Mouse (Mus musculus) ES-Bruce4 (cell line): Measurements from ENCODE around the gene Tat. TPM values are rescaled to one million over a fixed set of nuclear protein-coding genes. Genes with fewer than 3 reads are reported as not detected.

Experiments
- H3K27ac ChIP-seq: 2 replicates; pipeline ENCODE4 v1.5.1; 2012; ENCODE audit warnings: low read length, inconsistent platforms; ENCODE audit not compliant: insufficient read depth
- H3K27me3 ChIP-seq: 2 replicates; pipeline ENCODE4 v1.6.1; 2012; ENCODE audit warnings: mild to moderate bottlenecking, low read length, inconsistent platforms; ENCODE audit not compliant: control insufficient read depth, poor library complexity, insufficient read depth, severe bottlenecking
- H3K36me3 ChIP-seq: 2 replicates; pipeline ENCODE4 v1.6.1; 2012; ENCODE audit warnings: inconsistent platforms, mild to moderate bottlenecking, low read length, moderate library complexity; ENCODE audit not compliant: control insufficient read depth, poor library complexity, insufficient read depth, severe bottlenecking
- H3K4me1 ChIP-seq: one replicate; pipeline ENCODE4 v1.8.1; 2011; ENCODE audit warnings: low read length; ENCODE audit not compliant: control insufficient read depth, insufficient read depth
- H3K4me3 ChIP-seq: 2 replicates; pipeline ENCODE4 v1.5.1; 2011; ENCODE audit warnings: low read depth, mild to moderate bottlenecking, low read length
- H3K9ac ChIP-seq: 2 replicates; pipeline ENCODE4 v1.6.1; 2012; ENCODE audit warnings: low read depth, mild to moderate bottlenecking, inconsistent platforms; ENCODE audit not compliant: poor library complexity, severe bottlenecking
- H3K9me3 ChIP-seq: replicated peaks from 2 replicates; pipeline ENCODE4 v1.6.1; 2012; ENCODE audit warnings: mild to moderate bottlenecking, low read length, inconsistent platforms; ENCODE audit not compliant: control insufficient read depth, poor library complexity, insufficient read depth, severe bottlenecking
- CTCF ChIP-seq: IDR thresholded peaks from one replicate; pipeline ENCODE4 v1.8.1; 2011; ENCODE audit warnings: low read depth, low read length
- EP300 ChIP-seq: IDR thresholded peaks from 2 replicates; pipeline ENCODE4 v1.6.1; 2011; ENCODE audit warnings: low read depth, low read length; ENCODE audit not compliant: insufficient read depth
- POLR2A ChIP-seq: IDR thresholded peaks from one replicate; pipeline ENCODE4 v1.8.1; 2011; ENCODE audit warnings: low read length; ENCODE audit not compliant: insufficient read depth
- polyA plus RNA-seq: library from polyadenylated mRNA; stranded (reverse); fragments of >200 nt; gene quantifications from 2 replicates; pipeline ENCODE4 v1.2.4, GENCODE M21; 2011; ENCODE audit warnings: low read depth; ENCODE audit not compliant: missing spikeins, insufficient read depth, insufficient read length

Tat gene
- polyA plus RNA-seq, 1 experiment = not detected

DNA sequence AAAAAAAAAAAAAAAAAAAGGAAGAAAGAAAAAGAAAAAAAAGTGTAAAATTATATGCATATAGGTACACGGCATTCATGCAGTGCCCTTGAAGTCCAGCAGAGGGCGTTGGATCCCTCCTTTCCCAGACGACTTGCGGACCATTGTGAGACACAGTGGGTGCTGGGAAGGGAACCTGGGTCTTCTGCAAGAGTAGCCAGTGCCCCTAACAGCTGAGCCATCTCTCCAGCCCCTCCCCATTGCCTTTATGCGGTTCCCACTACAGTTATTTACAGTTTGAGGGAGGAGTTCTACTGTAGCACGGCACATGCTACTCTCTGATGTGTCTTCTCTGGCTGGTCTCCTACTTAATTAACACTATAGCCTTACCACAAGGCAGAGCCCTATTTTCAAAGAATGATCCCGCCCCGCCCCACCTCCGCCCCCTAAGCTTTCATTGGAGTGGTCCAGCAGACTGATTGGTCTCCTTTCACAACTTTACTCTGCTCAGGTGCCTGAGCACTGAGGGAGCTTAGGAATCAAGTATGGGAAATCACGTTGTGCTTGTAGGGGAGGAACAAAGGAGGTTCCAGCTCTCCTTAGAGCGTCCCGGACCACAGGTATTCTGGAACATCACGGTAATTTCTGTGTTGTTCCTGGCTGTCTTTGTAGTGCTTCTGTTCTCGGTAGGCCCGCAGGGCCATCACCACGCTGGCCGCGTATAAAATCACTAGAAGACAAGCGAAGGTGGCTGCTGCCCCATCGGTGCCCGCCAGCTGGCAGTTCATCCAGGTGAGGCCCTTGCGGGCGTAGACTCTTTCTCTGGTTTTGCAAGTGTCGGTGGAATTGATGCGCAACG, 42.6 kb upstream of the Tat start:
- H3K27ac ChIP-seq = no peak overlapping the region
- TF ChIP-seq POLR2A (no peak), CTCF (peak; percentile 84)
- H3K4me1 ChIP-seq = no peaks in the 10 kb centered on the region
- no peaks in the 10 kb centered on the region for H3K36me3 ChIP-seq
- no peaks in the 10 kb centered on the region for H3K9me3 ChIP-seq
- H3K27me3 ChIP-seq = peaks cover 2% of the 10 kb centered on the region; the same call in 1 of the 2 replicates
- peak overlapping the region; percentile 45 for H3K9ac ChIP-seq
- peak overlapping the region; percentile 54 for H3K4me3 ChIP-seq

DNA sequence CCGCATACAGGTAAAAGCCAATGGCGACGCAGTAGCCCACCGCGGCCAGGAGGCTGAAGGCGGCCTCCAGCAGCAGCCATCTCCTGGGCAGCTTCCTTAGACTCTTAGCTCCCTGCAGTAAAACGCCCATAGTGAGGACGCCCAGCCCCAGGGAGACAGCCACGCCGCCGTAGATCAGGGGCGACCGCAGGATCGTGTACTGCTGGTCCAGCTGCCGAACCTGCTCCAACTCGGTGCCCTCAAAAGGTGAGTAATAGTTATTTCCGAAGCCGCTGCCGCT, 42.0 kb upstream of the Tat start:
- no peaks in the 10 kb centered on the region for H3K9me3 ChIP-seq
- H3K27ac ChIP-seq = no peak overlapping the region
- H3K4me3 ChIP-seq = peak overlapping the region; percentile 54
- H3K4me1 ChIP-seq = no peaks in the 10 kb centered on the region
- TF ChIP-seq POLR2A (no peak), EP300 (no peak), CTCF (no peak)
- peak overlapping the region; percentile 45 for H3K9ac ChIP-seq
- peaks cover 2% of the 10 kb centered on the region; the same call in 1 of the 2 replicates for H3K27me3 ChIP-seq
- H3K36me3 ChIP-seq = no peaks in the 10 kb centered on the region

DNA sequence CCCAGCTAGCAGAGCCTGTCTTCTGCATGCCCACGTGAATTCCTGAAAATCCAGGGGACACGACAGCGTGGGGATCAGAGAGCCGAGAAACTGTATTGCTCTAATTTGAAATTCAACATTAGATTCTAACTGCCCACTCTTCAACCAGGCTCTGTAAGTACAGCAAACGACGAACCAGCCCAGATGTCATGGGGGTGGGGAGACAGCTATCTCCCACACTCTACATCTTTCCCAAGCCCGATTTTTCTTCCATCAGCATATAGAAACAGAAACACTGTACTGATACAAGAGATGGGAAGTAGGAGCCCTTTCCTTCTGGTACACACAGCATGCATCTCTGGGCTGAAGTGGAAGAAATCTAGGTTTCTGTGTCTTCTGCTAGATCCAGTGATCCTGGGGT, 38.1 kb upstream of the Tat start:
- Histone ChIP-seq H3K4me3 (no peak overlapping the region), H3K9ac (no peak overlapping the region), H3K36me3 (no peaks in the 10 kb centered on the region), H3K9me3 (no peaks in the 10 kb centered on the region), H3K27me3 (peaks cover 2% of the 10 kb centered on the region; the same call in 1 of the 2 replicates), H3K4me1 (peaks cover 2% of the 10 kb centered on the region), H3K27ac (no peak overlapping the region)
- TF ChIP-seq EP300 = no peak
- TF ChIP-seq CTCF = no peak
- TF ChIP-seq POLR2A = no peak

DNA sequence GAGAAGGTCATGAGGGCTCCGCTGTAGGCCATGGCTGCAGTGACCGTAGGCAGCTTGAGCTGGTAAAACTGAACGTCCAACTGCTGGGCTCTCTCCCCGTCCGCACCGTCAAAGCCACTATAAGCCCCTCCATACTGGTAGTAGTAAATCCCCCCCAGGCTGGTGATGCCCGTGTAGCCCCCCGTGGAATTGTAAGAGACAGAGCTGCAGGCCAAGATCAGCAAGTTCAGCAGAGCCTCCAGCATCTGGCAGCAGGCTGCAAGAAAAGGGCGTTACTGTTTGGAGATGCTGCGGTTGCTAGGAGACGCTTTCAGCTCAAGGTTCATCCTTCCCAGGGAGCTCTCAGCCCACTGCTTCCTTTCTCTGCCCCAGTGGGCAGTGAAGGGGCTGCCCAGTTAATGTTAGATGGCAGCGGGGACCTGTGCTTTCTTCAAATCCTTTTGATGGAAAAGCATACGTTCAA, 35.7 kb upstream of the Tat start:
- Histone ChIP-seq H3K9ac (no peak overlapping the region), H3K4me3 (no peak overlapping the region), H3K27ac (no peak overlapping the region), H3K9me3 (no peaks in the 10 kb centered on the region), H3K27me3 (peaks cover 2% of the 10 kb centered on the region; the same call in 1 of the 2 replicates), H3K4me1 (peaks cover 2% of the 10 kb centered on the region), H3K36me3 (no peaks in the 10 kb centered on the region)
- no peak for TF ChIP-seq EP300
- no peak for TF ChIP-seq CTCF
- TF ChIP-seq POLR2A = no peak

DNA sequence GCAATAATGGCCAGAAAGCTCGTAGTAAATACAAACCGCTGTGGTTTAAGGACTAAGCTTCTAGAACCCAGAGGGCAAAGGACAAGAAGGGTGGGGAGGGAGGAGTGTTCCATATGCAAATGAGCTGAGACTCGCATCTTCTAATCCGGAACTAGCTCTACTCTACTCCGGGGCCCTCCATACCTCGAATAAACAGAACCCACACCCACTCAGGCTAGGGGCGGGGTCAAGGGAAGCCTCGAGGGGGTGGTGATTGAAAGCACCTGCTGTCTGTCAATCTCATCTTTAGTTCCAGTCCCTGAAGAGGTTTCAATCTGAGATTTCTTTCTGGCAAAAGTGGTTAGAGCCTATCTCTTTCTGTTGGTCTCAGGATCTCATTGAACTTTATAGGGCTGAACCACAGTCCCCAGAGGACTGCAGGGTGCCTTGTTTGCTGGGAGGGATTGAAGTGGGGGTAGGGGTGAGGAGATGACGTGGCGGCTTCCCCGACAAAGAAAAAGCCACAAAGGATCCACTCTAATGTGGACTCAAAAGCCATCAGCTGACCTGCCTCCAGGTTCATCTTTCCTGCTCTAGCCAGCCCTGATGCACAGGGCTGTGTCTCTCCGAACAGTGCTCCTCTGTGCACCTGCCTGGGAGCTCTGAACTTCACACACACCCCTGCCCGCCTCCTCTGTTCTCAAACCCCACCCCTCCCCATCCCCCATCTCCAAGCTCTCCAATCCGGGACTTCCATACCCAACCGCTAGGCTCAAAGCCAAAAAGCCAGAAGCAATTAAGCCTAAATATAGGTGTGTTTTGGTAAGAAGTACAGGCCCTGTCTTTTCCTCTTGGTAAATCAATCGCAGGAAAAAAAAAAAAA, 32.8 kb upstream of the Tat start:
- peaks cover 9% of the 10 kb centered on the region for H3K27me3 ChIP-seq
- TF ChIP-seq CTCF (no peak), EP300 (peak; percentile 77; the same call in 1 of the 2 replicates), POLR2A (peak; percentile 30)
- H3K9ac ChIP-seq = no peak overlapping the region
- H3K9me3 ChIP-seq = no peaks in the 10 kb centered on the region
- peak overlapping the region; percentile 24 for H3K4me3 ChIP-seq
- H3K36me3 ChIP-seq = no peaks in the 10 kb centered on the region
- peaks cover 2% of the 10 kb centered on the region for H3K4me1 ChIP-seq
- H3K27ac ChIP-seq = peak overlapping the region; percentile 74
